Mouse (Mus musculus) thymus, adult 2 months (tissue): ENCODE measurements around the gene Art3.

Experiments
- CTCF ChIP-seq: fragments of 200-500 bp; IDR thresholded peaks from 2 replicates; pipeline ENCODE4 v1.5.1; 2012; ENCODE audit warnings: mild to moderate bottlenecking, control low read depth, low read length, moderate library complexity, borderline replicate concordance; ENCODE audit not compliant: control insufficient read depth, poor library complexity, insufficient read depth; ENCODE audit errors: extremely low read depth
- POLR2A ChIP-seq: fragments of 200-500 bp; IDR thresholded peaks from 2 replicates; pipeline ENCODE4 v1.6.1; 2012; ENCODE audit warnings: mild to moderate bottlenecking, low read length, control low read depth, moderate library complexity; ENCODE audit not compliant: control insufficient read depth, poor library complexity, insufficient read depth; ENCODE audit errors: extremely low read depth

GRCm38 (mm10) chr5:92446736-92447135, 115.1 kb downstream of the Art3 start:
- no peak for TF ChIP-seq POLR2A
- TF ChIP-seq CTCF, result no peak
